Mouse (Mus musculus) kidney, adult 2 months (tissue): Measurements from ENCODE around the gene Mdga1.

Source experiments
- CTCF ChIP-seq: fragments of 200-500 bp; conservative IDR thresholded peaks from 2 replicates; pipeline ENCODE4 v1.5.1; 2011; ENCODE audit warnings: low read depth, mild to moderate bottlenecking, control low read depth, low read length, moderate library complexity, mixed read lengths; ENCODE audit not compliant: insufficient read depth, insufficient read length
- POLR2A ChIP-seq: fragments of 200-500 bp; IDR thresholded peaks from one replicate; pipeline ENCODE4 v1.6.1; 2011; ENCODE audit warnings: low read depth, low read length, control low read depth

GRCm38 (mm10) chr17:29800096-29800455 lies 169.8 kb downstream of the Mdga1 start:
- no peak for TF ChIP-seq CTCF
- no peak for TF ChIP-seq POLR2A
